Mouse (Mus musculus): Measurements from ENCODE around the gene Stmn1. TPM values are rescaled to one million over a fixed set of nuclear protein-coding genes. Genes with fewer than 3 reads are reported as not detected.

Gene Stmn1
- polyA plus RNA-seq, 1 experiment from 2014 or later: 7,624 TPM

DNA sequence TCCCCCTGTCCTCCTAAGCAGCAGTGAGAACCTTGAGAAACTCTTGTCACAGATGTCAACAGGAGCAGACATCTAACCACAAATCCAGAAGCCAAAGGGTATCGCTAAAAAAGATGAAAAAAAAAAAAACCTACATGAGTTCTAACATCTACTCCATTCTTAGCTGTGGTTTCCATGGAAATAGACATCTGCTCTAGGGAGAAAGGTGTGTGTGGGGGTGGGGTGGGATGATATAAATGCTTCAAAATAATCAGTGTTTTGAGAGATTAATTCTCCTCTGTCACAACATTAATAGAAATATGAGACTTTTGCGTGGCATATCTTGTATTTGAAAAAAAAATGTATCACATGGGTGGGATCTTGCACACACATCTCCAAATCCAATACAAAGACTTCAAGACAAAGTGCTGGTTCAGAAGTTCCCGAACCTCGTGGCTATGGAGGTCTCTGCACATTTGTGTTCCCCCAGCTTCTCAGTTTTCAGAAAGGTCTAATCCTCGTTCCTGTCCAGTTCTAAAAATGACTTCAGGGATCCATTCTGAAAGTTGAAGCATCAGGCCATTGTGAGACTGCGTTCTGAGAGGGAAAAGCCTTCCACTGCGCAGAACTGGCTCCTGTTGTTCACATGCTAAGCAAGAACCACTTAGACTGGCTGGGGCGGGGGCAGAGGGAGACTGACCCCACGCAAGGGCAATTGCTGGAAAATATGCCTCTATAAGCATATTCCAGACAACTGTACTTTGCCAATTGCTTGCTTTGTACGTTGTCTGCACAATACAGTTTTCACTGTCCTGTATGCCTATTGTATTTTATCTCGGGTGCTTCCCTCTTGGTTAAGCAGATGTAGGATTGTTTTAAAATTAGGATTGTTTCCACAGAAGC lies 1.5 kb upstream of the Stmn1 start:
- DNase-seq (ENCODE audit: low spot score): peak; percentile 63

GRCm38 (mm10) chr4:134467435-134468214 lies 495 bp upstream of the Stmn1 start:
- Histone ChIP-seq H3K27me3 (replicated peaks; ENCODE audit: control insufficient read depth, insufficient read depth, low read length) (no peaks in the 10 kb centered on the region), H3K27ac (ENCODE audit: low read depth, low read length) (peak overlapping the region; percentile 99), H3K36me3 (ENCODE audit: control insufficient read depth, insufficient read depth, low read length) (peaks cover 20% of the 10 kb centered on the region), H3K4me1 (ENCODE audit: control insufficient read depth, insufficient read depth, low read length) (peaks cover 15% of the 10 kb centered on the region), H3K4me2 (ENCODE audit: low read length) (peak overlapping the region; percentile 67), H3K9ac (ENCODE audit: low read length) (peak overlapping the region; percentile 100), H3K4me3 (ENCODE audit: low read depth, low read length) (peak overlapping the region; percentile 94), H3K9me3 (replicated peaks; ENCODE audit: control insufficient read depth, low read length) (no peaks in the 10 kb centered on the region)
- peak; percentile 74 for DNase-seq (ENCODE audit: low spot score)
- ATAC-seq: peak; percentile 3
- 2% methylated on average over 31 of the region's 31 CpGs for whole genome bisulfite sequencing

More for the DNA sequence above, 1.5 kb upstream of the Stmn1 start:
- Histone ChIP-seq H3K9ac (ENCODE audit: low read length) (peak overlapping the region; percentile 100; the same call in 1 of the 2 replicates), H3K27me3 (replicated peaks; ENCODE audit: control insufficient read depth, insufficient read depth, low read length) (no peaks in the 10 kb centered on the region), H3K4me1 (ENCODE audit: control insufficient read depth, insufficient read depth, low read length) (peaks cover 9% of the 10 kb centered on the region), H3K27ac (ENCODE audit: low read depth, low read length) (peak overlapping the region; percentile 99), H3K4me2 (ENCODE audit: low read length) (peak overlapping the region; percentile 67), H3K9me3 (replicated peaks; ENCODE audit: control insufficient read depth, low read length) (no peaks in the 10 kb centered on the region), H3K4me3 (ENCODE audit: low read depth, low read length) (peak overlapping the region; percentile 94), H3K36me3 (ENCODE audit: control insufficient read depth, insufficient read depth, low read length) (peaks cover 11% of the 10 kb centered on the region)
- 62% methylated on average over 11 of the region's 11 CpGs for WGBS
- no peak for ATAC-seq

DNA sequence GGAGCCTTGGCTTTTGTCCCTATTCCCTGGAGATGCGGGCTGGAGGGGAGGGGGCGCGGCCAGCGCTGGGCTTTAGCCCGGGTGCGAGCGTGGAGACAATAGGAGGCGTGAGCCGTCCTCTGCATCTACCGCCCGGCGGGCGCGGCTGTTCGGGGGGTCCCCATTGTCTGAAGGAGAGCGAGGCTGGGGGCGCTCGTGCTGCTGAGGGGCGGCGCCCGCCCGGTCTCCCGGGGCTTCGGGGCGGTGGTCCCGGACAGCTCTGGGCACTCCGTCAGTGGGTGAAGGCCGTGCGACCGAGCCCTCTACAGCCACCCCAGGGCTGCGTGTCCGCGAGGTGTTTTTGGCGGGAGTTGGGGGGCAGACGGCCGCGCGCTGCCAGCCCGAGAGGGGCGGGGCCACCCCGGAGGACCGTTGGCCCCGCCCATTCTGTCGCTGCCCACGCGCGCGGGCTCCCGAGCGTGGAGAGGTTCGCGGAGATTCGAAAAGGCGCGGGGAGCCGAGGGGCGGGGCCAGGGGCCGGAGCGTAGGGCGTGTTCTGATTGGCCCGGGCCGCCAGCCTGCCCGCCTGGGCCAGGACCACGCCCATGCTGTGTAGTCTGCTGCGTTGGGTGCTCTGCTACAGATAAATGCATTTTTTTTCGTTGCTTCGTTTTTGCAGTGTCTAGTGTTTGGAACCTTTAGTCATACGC lies 602 bp downstream of the Stmn1 start:
- Histone ChIP-seq H3K27ac (ENCODE audit: low read depth, low read length) (peak overlapping the region; percentile 99), H3K9me3 (replicated peaks; ENCODE audit: control insufficient read depth, low read length) (no peaks in the 10 kb centered on the region), H3K4me2 (ENCODE audit: low read length) (peak overlapping the region; percentile 69), H3K36me3 (ENCODE audit: control insufficient read depth, insufficient read depth, low read length) (peaks cover 28% of the 10 kb centered on the region), H3K9ac (ENCODE audit: low read length) (peak overlapping the region; percentile 100), H3K27me3 (replicated peaks; ENCODE audit: control insufficient read depth, insufficient read depth, low read length) (no peaks in the 10 kb centered on the region), H3K4me1 (ENCODE audit: control insufficient read depth, insufficient read depth, low read length) (peaks cover 15% of the 10 kb centered on the region), H3K4me3 (ENCODE audit: low read depth, low read length) (peak overlapping the region; percentile 94)
- DNase-seq (ENCODE audit: low spot score) (peak; percentile 97), ATAC-seq (peak; percentile 81)
- WGBS: under 1% methylated on average over 61 of the region's 68 CpGs

DNA sequence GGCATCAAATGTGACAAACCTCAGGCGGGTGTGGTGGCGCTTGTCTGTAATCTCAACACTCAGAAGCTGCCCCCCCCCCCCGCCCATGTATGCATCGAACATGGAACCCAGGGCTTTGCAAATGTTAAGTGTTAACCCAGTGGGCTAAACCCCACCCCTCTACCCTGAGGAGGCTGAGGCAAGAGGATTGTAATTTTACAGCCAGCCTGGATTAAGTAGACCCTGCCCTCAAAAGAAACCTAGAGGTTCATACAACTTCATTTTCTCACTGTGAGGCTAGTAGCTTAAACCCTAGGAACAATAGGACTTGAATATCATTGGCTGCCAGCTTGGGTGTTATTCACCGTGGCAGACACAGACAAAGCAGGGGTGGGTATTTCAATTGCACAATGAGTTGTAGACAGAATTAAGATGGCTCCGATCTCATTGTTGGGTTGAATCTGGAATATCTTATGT lies 1.2 kb downstream of the Stmn1 start:
- peak overlapping the region; percentile 69 for H3K4me2 ChIP-seq (ENCODE audit: low read length)
- no peaks in the 10 kb centered on the region for H3K27me3 ChIP-seq (replicated peaks; ENCODE audit: control insufficient read depth, insufficient read depth, low read length)
- peaks cover 21% of the 10 kb centered on the region for H3K4me1 ChIP-seq (ENCODE audit: control insufficient read depth, insufficient read depth, low read length)
- peaks cover 35% of the 10 kb centered on the region for H3K36me3 ChIP-seq (ENCODE audit: control insufficient read depth, insufficient read depth, low read length)
- ATAC-seq (peak; percentile 10), DNase-seq (ENCODE audit: low spot score) (peak; percentile 84)
- peak overlapping the region; percentile 99 for H3K27ac ChIP-seq (ENCODE audit: low read depth, low read length)
- H3K9me3 ChIP-seq (replicated peaks; ENCODE audit: control insufficient read depth, low read length): no peaks in the 10 kb centered on the region
- peak overlapping the region; percentile 100 for H3K9ac ChIP-seq (ENCODE audit: low read length)
- peak overlapping the region; percentile 94 for H3K4me3 ChIP-seq (ENCODE audit: low read depth, low read length)
- 3% methylated on average over 6 of the region's 6 CpGs for WGBS

GRCm38 (mm10) chr4:134469985-134470384 lies 1.9 kb downstream of the Stmn1 start:
- no peaks in the 10 kb centered on the region for H3K9me3 ChIP-seq (replicated peaks; ENCODE audit: control insufficient read depth, low read length)
- H3K4me3 ChIP-seq (ENCODE audit: low read depth, low read length): peak overlapping the region; percentile 94
- peak overlapping the region; percentile 99 for H3K27ac ChIP-seq (ENCODE audit: low read depth, low read length)
- peaks cover 41% of the 10 kb centered on the region for H3K36me3 ChIP-seq (ENCODE audit: control insufficient read depth, insufficient read depth, low read length)
- peak overlapping the region; percentile 69 for H3K4me2 ChIP-seq (ENCODE audit: low read length)
- WGBS: 22% methylated on average over 3 of the region's 3 CpGs
- H3K9ac ChIP-seq (ENCODE audit: low read length): peak overlapping the region; percentile 100
- ATAC-seq (no peak), DNase-seq (ENCODE audit: low spot score) (peak; percentile 53)
- no peaks in the 10 kb centered on the region for H3K27me3 ChIP-seq (replicated peaks; ENCODE audit: control insufficient read depth, insufficient read depth, low read length)
- peaks cover 22% of the 10 kb centered on the region for H3K4me1 ChIP-seq (ENCODE audit: control insufficient read depth, insufficient read depth, low read length)

GRCm38 (mm10) chr4:134471469-134471868 lies 3.3 kb downstream of the Stmn1 start:
- Histone ChIP-seq H3K4me3 (ENCODE audit: low read depth, low read length) (peak overlapping the region; percentile 94), H3K27me3 (replicated peaks; ENCODE audit: control insufficient read depth, insufficient read depth, low read length) (no peaks in the 10 kb centered on the region), H3K9me3 (replicated peaks; ENCODE audit: control insufficient read depth, low read length) (no peaks in the 10 kb centered on the region), H3K9ac (ENCODE audit: low read length) (peak overlapping the region; percentile 100; the same call in 1 of the 2 replicates), H3K27ac (ENCODE audit: low read depth, low read length) (peak overlapping the region; percentile 58; the same call in 1 of the 2 replicates), H3K4me2 (ENCODE audit: low read length) (peak overlapping the region; percentile 69), H3K36me3 (ENCODE audit: control insufficient read depth, insufficient read depth, low read length) (peaks cover 56% of the 10 kb centered on the region), H3K4me1 (ENCODE audit: control insufficient read depth, insufficient read depth, low read length) (peaks cover 22% of the 10 kb centered on the region)
- ATAC-seq: no peak
- DNase-seq (ENCODE audit: low spot score): peak; percentile 64

GRCm38 (mm10) chr4:134473764-134474163 lies 5.6 kb downstream of the Stmn1 start:
- no peak for DNase-seq (ENCODE audit: low spot score)
- Histone ChIP-seq H3K4me2 (ENCODE audit: low read length) (no peak overlapping the region), H3K9ac (ENCODE audit: low read length) (0 out of 2 replicates have a peak overlapping the region, but pooled peaks have one; percentile 17), H3K9me3 (replicated peaks; ENCODE audit: control insufficient read depth, low read length) (no peaks in the 10 kb centered on the region), H3K36me3 (ENCODE audit: control insufficient read depth, insufficient read depth, low read length) (peaks cover 65% of the 10 kb centered on the region), H3K4me3 (ENCODE audit: low read depth, low read length) (no peak overlapping the region), H3K27ac (ENCODE audit: low read depth, low read length) (peak overlapping the region; percentile 60; the same call in 1 of the 2 replicates), H3K27me3 (replicated peaks; ENCODE audit: control insufficient read depth, insufficient read depth, low read length) (no peaks in the 10 kb centered on the region), H3K4me1 (ENCODE audit: control insufficient read depth, insufficient read depth, low read length) (peaks cover 18% of the 10 kb centered on the region)
- WGBS: 27% methylated on average over 4 of the region's 4 CpGs
- ATAC-seq: no peak

GRCm38 (mm10) chr4:134474240-134474639 lies 6.1 kb downstream of the Stmn1 start:
- Histone ChIP-seq H3K27me3 (replicated peaks; ENCODE audit: control insufficient read depth, insufficient read depth, low read length) (no peaks in the 10 kb centered on the region), H3K9ac (ENCODE audit: low read length) (peak overlapping the region; percentile 17; the same call in 1 of the 2 replicates), H3K4me2 (ENCODE audit: low read length) (no peak overlapping the region), H3K9me3 (replicated peaks; ENCODE audit: control insufficient read depth, low read length) (no peaks in the 10 kb centered on the region), H3K4me1 (ENCODE audit: control insufficient read depth, insufficient read depth, low read length) (peaks cover 18% of the 10 kb centered on the region), H3K27ac (ENCODE audit: low read depth, low read length) (peak overlapping the region; percentile 60; the same call in 1 of the 2 replicates), H3K36me3 (ENCODE audit: control insufficient read depth, insufficient read depth, low read length) (peaks cover 65% of the 10 kb centered on the region), H3K4me3 (ENCODE audit: low read depth, low read length) (no peak overlapping the region)
- DNase-seq (ENCODE audit: low spot score) (no peak), ATAC-seq (no peak)
- 40% methylated on average over 8 of the region's 8 CpGs for WGBS

Data from forebrain, embryonic 14.5 days (tissue).